Mouse (Mus musculus): ENCODE measurements around the gene Hoxa10. TPM values are rescaled to one million over a fixed set of nuclear protein-coding genes. Genes with fewer than 3 reads are reported as not detected.
A peak's percentile ranks its signal among the peaks of the same experiment; 100 is the strongest.

Hoxa10 gene
- polyA plus RNA-seq, 1 experiment from 2014 or later, result not detected

DNA sequence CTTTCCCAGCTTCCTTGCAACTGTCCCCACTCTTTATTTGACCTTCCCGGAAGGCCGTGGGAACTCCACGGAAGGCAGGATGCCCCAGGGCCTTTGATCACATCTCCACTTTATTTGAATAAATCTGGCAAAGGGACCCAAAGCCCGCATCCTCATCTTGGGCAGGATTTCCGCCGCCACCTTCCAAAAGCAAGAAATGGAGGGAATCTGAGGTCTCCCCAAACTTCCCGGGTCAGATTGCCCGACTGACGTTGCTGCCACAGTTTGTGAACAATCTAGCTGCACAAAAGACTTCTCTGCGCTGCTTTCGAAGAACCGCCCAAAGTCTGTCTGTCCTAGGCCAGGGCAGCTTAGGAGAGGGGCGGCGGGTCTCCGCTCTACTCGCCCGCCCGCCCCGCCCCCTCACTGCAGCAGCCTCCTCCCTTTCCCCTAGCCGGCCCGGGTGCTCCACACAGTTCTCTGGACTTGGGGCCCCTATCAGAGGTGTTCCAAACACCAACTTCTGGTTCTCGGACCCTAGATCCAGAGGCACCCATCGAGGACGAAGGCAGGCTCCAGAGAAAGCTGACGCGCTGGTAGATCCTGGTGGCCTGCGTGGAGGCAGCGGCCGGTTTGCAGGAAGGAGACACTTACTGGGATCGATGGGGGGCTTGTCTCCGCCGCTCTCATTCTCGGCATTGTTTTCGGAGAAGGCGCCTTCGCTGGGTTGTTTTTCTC is 15.6 kb downstream of the Hoxa10 start:
- Histone ChIP-seq H3K4me2 (replicated peaks; ENCODE audit: low read depth, low read length) (no peak overlapping the region), H3K9me3 (ENCODE audit: control insufficient read depth, low read length) (no peaks in the 10 kb centered on the region), H3K4me1 (replicated peaks; ENCODE audit: control insufficient read depth, insufficient read depth, low read length) (peaks cover 3% of the 10 kb centered on the region; the same call in 1 of the 2 replicates), H3K9ac (ENCODE audit: low read depth, low read length) (no peak overlapping the region), H3K36me3 (ENCODE audit: control insufficient read depth, insufficient read depth, low read length) (no peaks in the 10 kb centered on the region), H3K27ac (ENCODE audit: low read depth, low read length) (no peak overlapping the region), H3K27me3 (ENCODE audit: control insufficient read depth, insufficient read depth, low read length) (peaks cover 94% of the 10 kb centered on the region), H3K4me3 (ENCODE audit: low read depth, low read length) (no peak overlapping the region)
- ATAC-seq (ENCODE audit: low FRiP score) (no peak), DNase-seq (ENCODE audit: low spot score) (peak; percentile 66)
- 1% methylated on average over 36 of the region's 36 CpGs for WGBS

DNA sequence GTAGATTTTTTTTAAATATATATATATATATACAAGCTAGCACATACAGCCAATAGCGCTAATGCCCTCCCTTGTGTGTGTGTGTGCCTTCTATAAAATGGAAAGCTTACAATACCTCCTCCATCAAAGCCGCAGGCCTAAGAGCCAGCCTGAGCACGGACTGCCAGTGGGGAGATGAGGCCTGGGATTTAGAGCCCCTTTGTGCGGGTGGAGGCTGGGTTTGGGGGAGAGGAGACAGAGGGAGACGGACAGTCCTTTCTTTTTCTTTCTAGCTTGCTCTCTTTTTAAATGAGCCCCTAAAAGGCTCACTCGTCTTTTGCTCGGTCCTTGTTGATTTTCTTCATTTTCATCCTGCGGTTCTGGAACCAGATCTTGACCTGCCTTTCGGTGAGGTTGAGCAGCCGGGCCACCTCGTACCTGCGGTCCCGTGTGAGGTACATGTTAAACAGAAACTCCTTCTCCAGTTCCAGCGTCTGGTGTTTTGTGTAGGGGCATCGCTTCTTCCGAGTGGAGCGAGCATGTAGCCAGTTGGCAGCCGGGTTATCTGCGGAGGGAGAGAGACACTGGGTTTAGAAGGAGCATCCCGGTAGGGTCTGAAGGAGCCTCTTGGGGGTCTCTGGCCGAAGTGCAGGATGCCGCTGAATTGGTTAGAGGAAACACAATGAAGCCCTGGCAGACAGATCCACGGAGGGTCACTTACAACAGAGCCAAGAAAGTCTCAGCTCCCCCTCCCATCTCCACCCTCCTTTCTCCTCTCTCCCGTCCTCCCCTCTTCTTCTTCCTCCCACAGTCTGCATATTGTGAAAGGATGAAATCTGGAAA is 16.5 kb downstream of the Hoxa10 start:
- Histone ChIP-seq H3K27ac (ENCODE audit: low read depth, low read length) (no peak overlapping the region), H3K4me1 (replicated peaks; ENCODE audit: control insufficient read depth, insufficient read depth, low read length) (peaks cover 3% of the 10 kb centered on the region; the same call in 1 of the 2 replicates), H3K9ac (ENCODE audit: low read depth, low read length) (no peak overlapping the region), H3K36me3 (ENCODE audit: control insufficient read depth, insufficient read depth, low read length) (no peaks in the 10 kb centered on the region), H3K4me2 (replicated peaks; ENCODE audit: low read depth, low read length) (no peak overlapping the region), H3K9me3 (ENCODE audit: control insufficient read depth, low read length) (no peaks in the 10 kb centered on the region), H3K4me3 (ENCODE audit: low read depth, low read length) (no peak overlapping the region), H3K27me3 (ENCODE audit: control insufficient read depth, insufficient read depth, low read length) (peaks cover 94% of the 10 kb centered on the region)
- WGBS, result under 1% methylated on average over 24 of the region's 24 CpGs
- ATAC-seq (ENCODE audit: low FRiP score), result no peak
- DNase-seq (ENCODE audit: low spot score), result peak; percentile 70

- WGBS, result 13% methylated on average over 13 of the region's 13 CpGs
- Histone ChIP-seq H3K9ac (ENCODE audit: low read depth, low read length) (no peak overlapping the region), H3K27me3 (ENCODE audit: control insufficient read depth, insufficient read depth, low read length) (peaks cover 97% of the 10 kb centered on the region), H3K4me3 (ENCODE audit: low read depth, low read length) (no peak overlapping the region), H3K4me2 (replicated peaks; ENCODE audit: low read depth, low read length) (no peak overlapping the region), H3K4me1 (replicated peaks; ENCODE audit: control insufficient read depth, insufficient read depth, low read length) (peaks cover 3% of the 10 kb centered on the region; the same call in 1 of the 2 replicates), H3K9me3 (ENCODE audit: control insufficient read depth, low read length) (no peaks in the 10 kb centered on the region), H3K36me3 (ENCODE audit: control insufficient read depth, insufficient read depth, low read length) (no peaks in the 10 kb centered on the region), H3K27ac (ENCODE audit: low read depth, low read length) (no peak overlapping the region)
- peak; percentile 57 for DNase-seq (ENCODE audit: low spot score)
- no peak for ATAC-seq (ENCODE audit: low FRiP score)
Observed at GRCm38 (mm10) chr6:52222729-52223128, 17.9 kb downstream of the Hoxa10 start.

- 3% methylated on average over 21 of the region's 21 CpGs for WGBS
- DNase-seq (ENCODE audit: low spot score) (peak; percentile 61), ATAC-seq (ENCODE audit: low FRiP score) (no peak)
- Histone ChIP-seq H3K27ac (ENCODE audit: low read depth, low read length) (no peak overlapping the region), H3K4me1 (replicated peaks; ENCODE audit: control insufficient read depth, insufficient read depth, low read length) (peaks cover 7% of the 10 kb centered on the region; the same call in 1 of the 2 replicates), H3K4me2 (replicated peaks; ENCODE audit: low read depth, low read length) (no peak overlapping the region), H3K9me3 (ENCODE audit: control insufficient read depth, low read length) (no peaks in the 10 kb centered on the region), H3K4me3 (ENCODE audit: low read depth, low read length) (peak overlapping the region; percentile 38; the same call in 1 of the 2 replicates), H3K27me3 (ENCODE audit: control insufficient read depth, insufficient read depth, low read length) (peaks cover 97% of the 10 kb centered on the region), H3K36me3 (ENCODE audit: control insufficient read depth, insufficient read depth, low read length) (no peaks in the 10 kb centered on the region), H3K9ac (ENCODE audit: low read depth, low read length) (no peak overlapping the region)
Observed at GRCm38 (mm10) chr6:52221993-52222685, 18.5 kb downstream of the Hoxa10 start.

DNA sequence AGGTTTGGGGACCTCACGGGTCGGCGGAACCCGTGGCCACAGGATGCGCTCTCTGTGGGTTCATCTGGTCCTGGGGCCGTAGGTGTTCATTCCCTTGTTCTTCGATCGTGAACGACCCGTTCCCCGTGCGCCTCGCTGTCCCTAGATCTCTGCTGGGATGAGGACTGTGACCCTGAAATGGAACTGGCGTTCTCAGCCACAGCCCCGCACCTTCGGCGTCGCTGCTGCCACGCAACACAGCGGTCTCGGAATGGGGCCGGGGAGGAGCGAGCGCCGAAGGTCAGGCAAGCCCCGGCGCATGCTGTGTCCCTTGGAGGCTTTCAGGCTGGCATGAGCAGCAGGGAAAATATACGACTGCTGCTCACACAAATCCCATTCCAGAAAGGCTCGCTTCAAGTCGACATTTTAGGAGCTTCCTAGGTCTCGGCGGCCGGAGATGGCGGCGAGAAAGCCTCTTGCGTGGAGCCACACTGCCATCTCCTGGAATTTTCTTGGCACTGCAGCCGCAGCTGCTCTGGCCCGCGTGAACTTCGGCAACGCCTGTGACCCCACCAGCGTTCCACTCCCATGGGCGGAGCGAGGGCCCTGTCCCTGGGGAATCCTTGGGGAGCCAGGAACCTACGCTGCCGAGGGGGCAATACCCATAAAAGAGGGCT is 19.2 kb downstream of the Hoxa10 start, which contains the start of gene Hoxa7:
Gene Hoxa7, minus strand, starts transcription at position 518 of the 656 bp plus-strand sequence.
- H3K27me3 ChIP-seq (ENCODE audit: control insufficient read depth, insufficient read depth, low read length), result peaks cover 97% of the 10 kb centered on the region
- peak within 1 kb of the TSS; percentile 38 for H3K4me3 ChIP-seq (ENCODE audit: low read depth, low read length)
- ATAC-seq (ENCODE audit: low FRiP score) (peak; percentile 61), DNase-seq (ENCODE audit: low spot score) (peak; percentile 71)
- H3K4me1 ChIP-seq (replicated peaks; ENCODE audit: control insufficient read depth, insufficient read depth, low read length), result peaks cover 8% of the 10 kb centered on the region; the same call in 1 of the 2 replicates
- no peaks in the 10 kb centered on the region for H3K9me3 ChIP-seq (ENCODE audit: control insufficient read depth, low read length)
- H3K27ac ChIP-seq (ENCODE audit: low read depth, low read length), result no peak within 1 kb of the TSS
- H3K36me3 ChIP-seq (ENCODE audit: control insufficient read depth, insufficient read depth, low read length), result no peaks in the 10 kb centered on the region
- peak within 1 kb of the TSS; percentile 87 for H3K4me2 ChIP-seq (replicated peaks; ENCODE audit: low read depth, low read length)
- WGBS, result under 1% methylated on average over 46 of the region's 46 CpGs
- peak within 1 kb of the TSS; percentile 47 for H3K9ac ChIP-seq (ENCODE audit: low read depth, low read length)

DNA sequence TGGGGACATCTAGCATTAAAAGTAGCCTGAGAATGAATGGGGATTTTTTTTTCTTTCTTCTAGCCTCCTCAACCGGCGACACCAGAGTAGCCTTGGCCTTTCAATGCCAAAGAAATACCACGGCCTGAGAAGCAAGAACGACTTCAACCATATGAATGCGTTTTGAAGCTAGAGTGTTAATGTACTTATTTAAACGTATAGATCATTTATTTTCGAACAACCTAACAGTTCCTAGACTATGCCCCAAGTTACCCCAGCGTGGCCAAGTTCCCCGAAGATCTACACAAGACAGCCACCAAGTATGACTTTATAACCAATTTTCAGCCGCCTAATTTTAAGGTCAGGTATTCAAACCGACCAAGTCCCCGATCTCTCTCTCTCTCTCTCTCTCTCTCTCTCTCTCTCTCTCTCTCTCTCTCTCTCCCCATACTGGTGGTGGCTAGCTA is 19.8 kb downstream of the Hoxa10 start:
- ATAC-seq (ENCODE audit: low FRiP score) (no peak), DNase-seq (ENCODE audit: low spot score) (peak; percentile 67)
- Histone ChIP-seq H3K36me3 (ENCODE audit: control insufficient read depth, insufficient read depth, low read length) (no peaks in the 10 kb centered on the region), H3K4me2 (replicated peaks; ENCODE audit: low read depth, low read length) (no peak overlapping the region; the same call in 1 of the 2 replicates), H3K4me3 (ENCODE audit: low read depth, low read length) (peak overlapping the region; percentile 38), H3K4me1 (replicated peaks; ENCODE audit: control insufficient read depth, insufficient read depth, low read length) (peaks cover 8% of the 10 kb centered on the region; the same call in 1 of the 2 replicates), H3K9ac (ENCODE audit: low read depth, low read length) (no peak overlapping the region), H3K9me3 (ENCODE audit: control insufficient read depth, low read length) (no peaks in the 10 kb centered on the region), H3K27ac (ENCODE audit: low read depth, low read length) (no peak overlapping the region), H3K27me3 (ENCODE audit: control insufficient read depth, insufficient read depth, low read length) (peaks cover 97% of the 10 kb centered on the region)
- 9% methylated on average over 12 of the region's 12 CpGs for WGBS

DNA sequence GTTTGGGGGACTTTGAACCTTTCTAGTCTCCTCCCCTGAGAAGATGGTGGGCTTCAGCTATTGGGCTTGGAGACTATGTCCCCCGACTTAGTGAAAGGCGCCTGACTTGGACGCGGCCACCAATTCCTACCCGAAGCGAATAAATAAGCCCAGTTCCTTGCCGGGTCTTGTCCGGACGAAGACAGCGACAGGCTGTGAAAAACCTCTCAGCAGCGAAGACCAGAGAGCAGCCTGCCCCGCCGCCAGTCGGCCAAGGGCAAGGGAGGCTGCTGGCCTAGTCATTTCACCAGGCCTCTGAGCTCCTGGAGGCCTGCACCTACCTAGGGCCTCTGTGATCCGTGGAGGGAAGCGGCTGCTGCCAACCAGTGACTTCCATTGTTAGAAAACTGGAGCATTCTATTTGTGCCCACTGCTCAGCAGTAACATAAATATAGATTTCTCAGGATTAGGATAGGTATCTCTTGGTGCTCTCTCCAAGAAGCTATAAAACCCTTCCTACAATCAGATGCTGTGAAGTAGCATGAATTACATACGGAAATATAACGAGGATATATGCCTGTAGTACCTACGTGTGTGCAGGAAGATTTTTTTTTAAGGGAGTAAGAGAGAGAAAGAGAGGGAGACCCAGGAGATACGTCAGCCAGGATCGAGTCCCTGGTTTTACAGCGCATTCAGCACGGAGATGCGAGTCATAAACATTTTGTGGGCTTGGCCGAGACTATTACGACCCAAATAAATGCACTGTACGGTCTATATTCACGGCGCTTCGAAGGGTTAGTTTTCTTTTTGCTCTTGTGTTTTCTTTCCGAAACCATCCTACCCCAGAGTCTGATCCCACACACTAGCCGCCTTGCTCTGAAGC is 20.4 kb downstream of the Hoxa10 start:
- no peaks in the 10 kb centered on the region for H3K36me3 ChIP-seq (ENCODE audit: control insufficient read depth, insufficient read depth, low read length)
- H3K9me3 ChIP-seq (ENCODE audit: control insufficient read depth, low read length), result no peaks in the 10 kb centered on the region
- DNase-seq (ENCODE audit: low spot score) (peak; percentile 68), ATAC-seq (ENCODE audit: low FRiP score) (no peak)
- WGBS, result 11% methylated on average over 32 of the region's 32 CpGs
- no peak overlapping the region for H3K4me3 ChIP-seq (ENCODE audit: low read depth, low read length)
- H3K9ac ChIP-seq (ENCODE audit: low read depth, low read length), result no peak overlapping the region
- H3K27me3 ChIP-seq (ENCODE audit: control insufficient read depth, insufficient read depth, low read length), result peaks cover 97% of the 10 kb centered on the region
- no peak overlapping the region for H3K27ac ChIP-seq (ENCODE audit: low read depth, low read length)
- peaks cover 8% of the 10 kb centered on the region; the same call in 1 of the 2 replicates for H3K4me1 ChIP-seq (replicated peaks; ENCODE audit: control insufficient read depth, insufficient read depth, low read length)
- H3K4me2 ChIP-seq (replicated peaks; ENCODE audit: low read depth, low read length), result no peak overlapping the region
